Mouse (Mus musculus): Measurements from ENCODE around the gene Gm34653.
"Not testable (repeated sequence)": the region's sequence is repeated elsewhere in the genome, so short reads cannot be mapped to it uniquely, and the experiment has no call there.

- TF ChIP-seq CTCF (IDR thresholded peaks at IDR 0.05; ENCODE audit: low read depth, low read length); POLR2AphosphoS5 (IDR thresholded peaks at IDR 0.05; ENCODE audit: insufficient replicate concordance, low read depth, low read length): not testable (repeated sequence)
These were observed 16.9 kb upstream of the Gm34653 start for GRCm38 (mm10) chr2:34815893-34816292.

Measured in G1E (cell line).